Mouse (Mus musculus): Measurements from ENCODE around the gene Erg28. TPM values are rescaled to one million over a fixed set of nuclear protein-coding genes. Genes with fewer than 3 reads are reported as not detected.

The Erg28 gene
- polyA plus RNA-seq (2014; fragmentation: Illumina TruSeq; extraction: RNeasy Lipid Tissue Mini Kit (QIAGEN cat#74804); ENCODE audit: low replicate concordance) = 178 TPM

GRCm38 (mm10) chr12:85824438-85825264 is at the start of gene Erg28, which contains the start of gene Ttll5:
Gene Erg28 (minus strand): TSS chr12:85824550.
Gene Ttll5 (plus strand): TSS chr12:85824659.

Other genes with a start within 250 kb of the Erg28 start
- not detected for gene Jdp2, start 225.5 kb downstream of the Erg28 start, polyA plus RNA-seq (2014; fragmentation: Illumina TruSeq; extraction: RNeasy Lipid Tissue Mini Kit (QIAGEN cat#74804); ENCODE audit: low replicate concordance)
- not detected for gene Batf, start 137.9 kb downstream of the Erg28 start, polyA plus RNA-seq (2014; fragmentation: Illumina TruSeq; extraction: RNeasy Lipid Tissue Mini Kit (QIAGEN cat#74804); ENCODE audit: low replicate concordance)
- 1.2 TPM for gene Flvcr2, start 78.0 kb downstream of the Erg28 start, polyA plus RNA-seq (2014; fragmentation: Illumina TruSeq; extraction: RNeasy Lipid Tissue Mini Kit (QIAGEN cat#74804); ENCODE audit: low replicate concordance)
- gene Ttll5, start 109 bp upstream of the Erg28 start, polyA plus RNA-seq (2014; fragmentation: Illumina TruSeq; extraction: RNeasy Lipid Tissue Mini Kit (QIAGEN cat#74804); ENCODE audit: low replicate concordance) = 6.4 TPM